Mouse (Mus musculus) cerebellum, adult 2 months (tissue): ENCODE measurements around the gene Caprin1.

Experiments
- CTCF ChIP-seq: fragments of 200-500 bp; IDR thresholded peaks from 2 replicates; pipeline ENCODE4 v1.5.1; 2011; ENCODE audit warnings: low read depth, mild to moderate bottlenecking, control low read depth, low read length, moderate library complexity, borderline replicate concordance; ENCODE audit not compliant: insufficient read depth
- POLR2A ChIP-seq: fragments of 200-500 bp; IDR thresholded peaks from 2 replicates; pipeline ENCODE4 v1.6.1; 2011; ENCODE audit warnings: low read length, control low read depth, borderline replicate concordance; ENCODE audit not compliant: insufficient read depth

- TF ChIP-seq POLR2A, result no peak
- TF ChIP-seq CTCF, result no peak
Measured at GRCm38 (mm10) chr2:103842299-103842698, 44.9 kb upstream of the Caprin1 start.
